Mouse (Mus musculus): ENCODE results near the gene Phospho2. TPM values are rescaled to one million over a fixed set of nuclear protein-coding genes. Genes with fewer than 3 reads are reported as not detected.

Gene Phospho2
- 28.3 and 28.4 TPM in 2 replicates for polyA plus RNA-seq (2016; fragmentation: Nextera tagmentation; extraction: Ambion mirVana)

GRCm38 (mm10) chr2:69789429-69790069 lies at the start of gene Phospho2, which contains the start of gene Ccdc173:
TSS of gene Phospho2 (plus strand) at chr2:69789623.
TSS of gene Ccdc173 (minus strand) at chr2:69789575.
- 1% methylated on average over 48 of the region's 48 CpGs for WGBS
- peak within 1 kb of the TSS; percentile 57 for H3K4me3 ChIP-seq (replicated peaks)
- H3K4me1 ChIP-seq (replicated peaks) = no peaks in the 10 kb centered on the region; the same call in 1 of the 2 replicates
- H3K27ac ChIP-seq = peak within 1 kb of the TSS; percentile 70
- no peaks in the 10 kb centered on the region for H3K9me3 ChIP-seq
- peak within 1 kb of the TSS; percentile 68 for H3K4me2 ChIP-seq
- ATAC-seq (ENCODE audit: insufficient number of reproducible peaks, insufficient read depth, low FRiP score, low TSS enrichment, low read depth) = peak; percentile 96
- peak within 1 kb of the TSS; percentile 67 for H3K9ac ChIP-seq (replicated peaks)
- H3K36me3 ChIP-seq = peaks cover 20% of the 10 kb centered on the region
- no peaks in the 10 kb centered on the region for H3K27me3 ChIP-seq

- Histone ChIP-seq H3K27ac (no peak overlapping the region), H3K36me3 (peaks cover 74% of the 10 kb centered on the region), H3K4me3 (replicated peaks) (no peak overlapping the region), H3K27me3 (no peaks in the 10 kb centered on the region), H3K9me3 (no peaks in the 10 kb centered on the region), H3K4me2 (no peak overlapping the region), H3K4me1 (replicated peaks) (no peaks in the 10 kb centered on the region), H3K9ac (replicated peaks) (no peak overlapping the region)
- ATAC-seq (ENCODE audit: insufficient number of reproducible peaks, insufficient read depth, low FRiP score, low TSS enrichment, low read depth) = no peak
- WGBS = 86% methylated on average over 1 of the region's 1 CpGs
These were observed 44.3 kb upstream of the Phospho2 start for GRCm38 (mm10) chr2:69745091-69745490.

DNA sequence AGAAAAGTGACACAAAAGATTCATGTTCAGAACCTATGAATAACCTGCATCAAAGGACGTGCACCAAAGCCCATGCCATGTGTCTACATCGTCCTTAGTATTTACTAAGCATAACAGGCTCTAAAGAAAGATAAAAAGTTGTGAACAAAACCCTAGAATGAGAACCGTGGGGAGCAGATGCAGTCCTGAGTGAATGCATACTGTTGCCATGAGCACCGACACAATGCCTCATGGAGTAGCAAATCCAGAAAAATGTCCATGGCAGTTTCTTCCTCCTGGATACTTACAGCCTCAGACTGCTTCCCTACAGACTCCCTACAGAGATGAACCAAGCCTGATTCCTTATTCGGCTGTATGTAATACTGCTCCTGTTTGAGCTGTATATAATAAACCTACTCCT lies 28.4 kb upstream of the Phospho2 start:
- Histone ChIP-seq H3K36me3 (no peaks in the 10 kb centered on the region), H3K4me1 (replicated peaks) (no peaks in the 10 kb centered on the region), H3K9me3 (no peaks in the 10 kb centered on the region), H3K27me3 (no peaks in the 10 kb centered on the region), H3K4me2 (no peak overlapping the region), H3K4me3 (replicated peaks) (no peak overlapping the region), H3K9ac (replicated peaks) (no peak overlapping the region), H3K27ac (no peak overlapping the region)
- WGBS = 84% methylated on average over 5 of the region's 5 CpGs
- no peak for ATAC-seq (ENCODE audit: insufficient number of reproducible peaks, insufficient read depth, low FRiP score, low TSS enrichment, low read depth)

GRCm38 (mm10) chr2:69763340-69763739 lies 26.1 kb upstream of the Phospho2 start:
- 80% methylated on average over 4 of the region's 4 CpGs for WGBS
- H3K4me2 ChIP-seq = no peak overlapping the region

GRCm38 (mm10) chr2:69764716-69765115 lies 24.7 kb upstream of the Phospho2 start:
- WGBS = 70% methylated on average over 1 of the region's 1 CpGs
- Histone ChIP-seq H3K4me1 (replicated peaks) (no peaks in the 10 kb centered on the region), H3K27me3 (no peaks in the 10 kb centered on the region), H3K9me3 (no peaks in the 10 kb centered on the region), H3K4me3 (replicated peaks) (no peak overlapping the region), H3K36me3 (no peaks in the 10 kb centered on the region), H3K4me2 (no peak overlapping the region), H3K9ac (replicated peaks) (no peak overlapping the region), H3K27ac (no peak overlapping the region)
- no peak for ATAC-seq (ENCODE audit: insufficient number of reproducible peaks, insufficient read depth, low FRiP score, low TSS enrichment, low read depth)

More at GRCm38 (mm10) chr2:69763340-69763739, 26.1 kb upstream of the Phospho2 start:
- Histone ChIP-seq H3K4me3 (replicated peaks) (no peak overlapping the region), H3K27me3 (no peaks in the 10 kb centered on the region), H3K9ac (replicated peaks) (no peak overlapping the region), H3K4me1 (replicated peaks) (no peaks in the 10 kb centered on the region), H3K36me3 (no peaks in the 10 kb centered on the region), H3K27ac (no peak overlapping the region), H3K9me3 (no peaks in the 10 kb centered on the region)
- no peak for ATAC-seq (ENCODE audit: insufficient number of reproducible peaks, insufficient read depth, low FRiP score, low TSS enrichment, low read depth)

DNA sequence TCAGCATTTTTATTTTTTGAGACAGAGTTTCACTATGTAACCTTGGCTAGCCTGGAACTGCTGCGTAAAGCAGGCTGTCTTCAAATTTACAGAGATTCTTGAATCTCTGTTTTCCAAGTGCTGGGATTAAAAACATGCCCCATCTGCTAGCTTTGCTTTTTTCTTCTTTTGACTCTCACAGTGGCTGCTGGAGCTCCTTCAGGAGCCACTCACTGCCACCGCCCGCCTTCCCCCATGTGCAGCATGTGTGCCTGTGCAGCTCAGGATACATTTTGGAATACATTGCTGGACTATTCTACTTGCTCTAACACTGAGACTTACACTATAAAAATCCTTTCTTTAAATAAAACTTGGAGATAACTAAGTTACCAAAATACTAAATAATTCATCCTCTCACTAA lies 16.1 kb upstream of the Phospho2 start:
- H3K9ac ChIP-seq (replicated peaks) = no peak overlapping the region
- H3K27me3 ChIP-seq = no peaks in the 10 kb centered on the region
- WGBS = 96% methylated on average over 3 of the region's 3 CpGs
- no peaks in the 10 kb centered on the region for H3K4me1 ChIP-seq (replicated peaks)
- H3K4me2 ChIP-seq = no peak overlapping the region
- no peaks in the 10 kb centered on the region for H3K9me3 ChIP-seq
- H3K27ac ChIP-seq = no peak overlapping the region
- no peak for ATAC-seq (ENCODE audit: insufficient number of reproducible peaks, insufficient read depth, low FRiP score, low TSS enrichment, low read depth)
- peaks cover 9% of the 10 kb centered on the region; the same call in 1 of the 2 replicates for H3K36me3 ChIP-seq
- H3K4me3 ChIP-seq (replicated peaks) = no peak overlapping the region

- WGBS = 72% methylated on average over 7 of the region's 7 CpGs
- ATAC-seq (ENCODE audit: insufficient number of reproducible peaks, insufficient read depth, low FRiP score, low TSS enrichment, low read depth) = no peak
- Histone ChIP-seq H3K9ac (replicated peaks) (no peak overlapping the region), H3K36me3 (peaks cover 13% of the 10 kb centered on the region; the same call in 1 of the 2 replicates), H3K4me1 (replicated peaks) (no peaks in the 10 kb centered on the region), H3K27ac (no peak overlapping the region), H3K27me3 (no peaks in the 10 kb centered on the region), H3K4me3 (replicated peaks) (no peak overlapping the region), H3K9me3 (no peaks in the 10 kb centered on the region), H3K4me2 (no peak overlapping the region)
These were observed 11.2 kb upstream of the Phospho2 start for GRCm38 (mm10) chr2:69777985-69778835.

DNA sequence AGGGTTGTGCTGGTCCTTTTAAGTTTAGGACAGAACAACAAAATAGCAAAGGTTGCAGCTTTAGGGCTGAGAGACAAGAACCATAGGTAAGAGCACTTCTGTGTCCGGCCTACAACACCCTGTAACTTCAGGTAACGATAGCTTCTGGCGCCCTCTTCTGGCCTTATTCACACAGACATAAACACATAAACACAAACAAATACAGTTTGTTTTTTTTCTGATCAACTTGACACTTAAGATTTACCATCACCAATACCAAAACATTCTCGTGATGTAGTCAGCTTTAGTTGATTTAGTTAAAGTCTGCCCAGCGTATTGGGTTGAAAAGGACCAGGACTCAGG lies 10.6 kb upstream of the Phospho2 start:
- Histone ChIP-seq H3K36me3 (peaks cover 13% of the 10 kb centered on the region; the same call in 1 of the 2 replicates), H3K27ac (no peak overlapping the region), H3K27me3 (no peaks in the 10 kb centered on the region), H3K4me2 (no peak overlapping the region), H3K9ac (replicated peaks) (no peak overlapping the region), H3K4me3 (replicated peaks) (no peak overlapping the region), H3K9me3 (no peaks in the 10 kb centered on the region), H3K4me1 (replicated peaks) (no peaks in the 10 kb centered on the region)
- 42% methylated on average over 5 of the region's 5 CpGs for WGBS
- no peak for ATAC-seq (ENCODE audit: insufficient number of reproducible peaks, insufficient read depth, low FRiP score, low TSS enrichment, low read depth)

GRCm38 (mm10) chr2:69788974-69789373 lies 449 bp upstream of the Phospho2 start:
- WGBS = 30% methylated on average over 9 of the region's 9 CpGs
- H3K27ac ChIP-seq = peak overlapping the region; percentile 53; the same call in 1 of the 2 replicates
- no peaks in the 10 kb centered on the region for H3K27me3 ChIP-seq
- H3K4me1 ChIP-seq (replicated peaks) = no peaks in the 10 kb centered on the region; the same call in 1 of the 2 replicates
- peak overlapping the region; percentile 67 for H3K9ac ChIP-seq (replicated peaks)
- peak overlapping the region; percentile 57 for H3K4me3 ChIP-seq (replicated peaks)
- no peaks in the 10 kb centered on the region for H3K9me3 ChIP-seq
- H3K36me3 ChIP-seq = peaks cover 16% of the 10 kb centered on the region
- peak; percentile 11; the same call in 1 of the 2 replicates for ATAC-seq (ENCODE audit: insufficient number of reproducible peaks, insufficient read depth, low FRiP score, low TSS enrichment, low read depth)
- H3K4me2 ChIP-seq = peak overlapping the region; percentile 68

DNA sequence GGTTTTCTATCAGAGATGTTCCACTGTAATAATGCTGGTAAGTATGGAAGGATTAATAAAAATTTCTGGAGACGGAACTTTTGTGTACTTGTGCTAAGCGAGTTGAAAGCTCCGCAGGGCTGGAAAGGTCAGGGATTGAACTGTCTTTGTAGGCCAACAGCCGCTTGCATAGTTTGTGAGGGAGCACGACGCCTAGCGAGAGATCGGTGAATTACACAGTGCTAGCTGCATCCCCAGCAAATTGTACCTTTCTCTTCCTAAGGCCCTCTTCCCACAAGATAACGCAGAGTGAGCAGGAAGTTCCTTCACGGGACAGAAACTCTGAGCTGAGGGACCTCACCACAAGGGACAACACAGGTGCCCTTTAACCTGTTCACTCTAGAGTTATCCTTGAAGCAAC lies 862 bp downstream of the Phospho2 start:
- Histone ChIP-seq H3K4me3 (replicated peaks) (peak overlapping the region; percentile 57), H3K9me3 (no peaks in the 10 kb centered on the region), H3K4me1 (replicated peaks) (no peaks in the 10 kb centered on the region; the same call in 1 of the 2 replicates), H3K27ac (no peak overlapping the region), H3K36me3 (peaks cover 27% of the 10 kb centered on the region), H3K27me3 (no peaks in the 10 kb centered on the region), H3K9ac (replicated peaks) (0 out of 2 replicates have a peak overlapping the region, but pooled peaks have one; percentile 67), H3K4me2 (peak overlapping the region; percentile 68)
- 3% methylated on average over 10 of the region's 10 CpGs for WGBS
- no peak for ATAC-seq (ENCODE audit: insufficient number of reproducible peaks, insufficient read depth, low FRiP score, low TSS enrichment, low read depth)

GRCm38 (mm10) chr2:69790722-69791121 lies 1.3 kb downstream of the Phospho2 start:
- no peaks in the 10 kb centered on the region for H3K27me3 ChIP-seq
- H3K4me1 ChIP-seq (replicated peaks) = no peaks in the 10 kb centered on the region; the same call in 1 of the 2 replicates
- no peak overlapping the region for H3K9ac ChIP-seq (replicated peaks)
- no peaks in the 10 kb centered on the region for H3K9me3 ChIP-seq
- H3K27ac ChIP-seq = no peak overlapping the region
- 67% methylated on average over 4 of the region's 4 CpGs for WGBS
- no peak for ATAC-seq (ENCODE audit: insufficient number of reproducible peaks, insufficient read depth, low FRiP score, low TSS enrichment, low read depth)
- no peak overlapping the region for H3K4me3 ChIP-seq (replicated peaks)
- peak overlapping the region; percentile 68 for H3K4me2 ChIP-seq
- peaks cover 31% of the 10 kb centered on the region for H3K36me3 ChIP-seq

Measured in limb, embryonic 12.5 days (tissue).